Mouse (Mus musculus) intestine, embryonic 14.5 days (tissue): Measurements from ENCODE around the gene Scube3. TPM values are rescaled to one million over a fixed set of nuclear protein-coding genes. Genes with fewer than 3 reads are reported as not detected.

ENCODE experiments used
- ATAC-seq: fragments of 200-750 bp; cut with Nextera tagmentation; replicated peaks from 2 replicates; pipeline ENCODE4 v1.8.0; 2017; ENCODE audit warnings: low read depth, moderate number of reproducible peaks, moderate TSS enrichment, moderate library complexity; ENCODE audit not compliant: low FRiP score, low TSS enrichment
- DNase-seq: peaks from one replicate; pipeline ENCODE4 v3.0.0-alpha.2; 2018; ENCODE audit warnings: low spot score
- H3K27ac ChIP-seq: fragments of 300-500 bp; sonication (generic); 2 replicates; pipeline ENCODE4 v1.5.1; 2014; ENCODE audit warnings: low read depth, mild to moderate bottlenecking, control low read depth
- H3K27me3 ChIP-seq: fragments of 300-500 bp; sonication (generic); replicated peaks from 2 replicates; pipeline ENCODE4 v1.6.1; 2014; ENCODE audit warnings: low read length, control low read depth; ENCODE audit not compliant: control insufficient read depth, insufficient read depth
- H3K36me3 ChIP-seq: fragments of 300-500 bp; sonication (generic); 2 replicates; pipeline ENCODE4 v1.6.1; 2014; ENCODE audit warnings: low read length, control low read depth; ENCODE audit not compliant: control insufficient read depth, insufficient read depth
- H3K4me1 ChIP-seq: fragments of 300-500 bp; sonication (generic); replicated peaks from 2 replicates; pipeline ENCODE4 v1.6.1; 2014; ENCODE audit warnings: low read length, control low read depth, mixed read lengths; ENCODE audit not compliant: control insufficient read depth, insufficient read depth
- H3K4me2 ChIP-seq: fragments of 300-500 bp; sonication (generic); 2 replicates; pipeline ENCODE4 v1.6.1; 2014; ENCODE audit warnings: low read length
- H3K4me3 ChIP-seq: fragments of 300-500 bp; sonication (generic); 2 replicates; pipeline ENCODE4 v1.5.1; 2014; ENCODE audit warnings: low read depth, low read length, control low read depth, mixed read lengths
- H3K9ac ChIP-seq: fragments of 300-500 bp; sonication (generic); 2 replicates; pipeline ENCODE4 v1.6.1; 2014; ENCODE audit warnings: mild to moderate bottlenecking, low read length
- H3K9me3 ChIP-seq: fragments of 300-500 bp; sonication (generic); 2 replicates; pipeline ENCODE4 v1.6.1; 2016; ENCODE audit warnings: low read length, control low read depth; ENCODE audit not compliant: control insufficient read depth
- WGBS: fragments of 180-500 bp; shearing (Covaris S2); extraction: QIAGEN DNeasy Blood & Tissue Kit; methylation state at CpG from one replicate; pipeline ENCODE4 v1.1.7; 2014; 5-methylcytosine and 5-hydroxymethylcytosine counted together
- polyA plus RNA-seq: library from polyadenylated mRNA; unstranded; fragments of >200 nt; fragmentation: Nextera tagmentation; extraction: Ambion mirVana; gene quantifications from 2 replicates; pipeline ENCODE4 v1.2.1, GENCODE M21; 2014

Scube3 gene
- polyA plus RNA-seq, 1 experiment from 2014 or later, result 3.5 TPM

GRCm38 (mm10) chr17:28176775-28177539, 35.0 kb downstream of the Scube3 start, which contains the start of gene Zfp523:
Zfp523 (plus strand) TSS chr17:28177129.
- H3K4me3 ChIP-seq, result peak within 1 kb of the TSS; percentile 62
- H3K9ac ChIP-seq, result peak within 1 kb of the TSS; percentile 87
- H3K4me2 ChIP-seq, result peak within 1 kb of the TSS; percentile 82
- ATAC-seq (peak; percentile 84), DNase-seq (peak; percentile 95)
- H3K27me3 ChIP-seq, result no peaks in the 10 kb centered on the region
- WGBS, result under 1% methylated on average over 65 of the region's 82 CpGs
- peak within 1 kb of the TSS; percentile 89 for H3K27ac ChIP-seq
- no peaks in the 10 kb centered on the region for H3K36me3 ChIP-seq
- H3K9me3 ChIP-seq, result no peaks in the 10 kb centered on the region
- H3K4me1 ChIP-seq, result peaks cover 38% of the 10 kb centered on the region

DNA sequence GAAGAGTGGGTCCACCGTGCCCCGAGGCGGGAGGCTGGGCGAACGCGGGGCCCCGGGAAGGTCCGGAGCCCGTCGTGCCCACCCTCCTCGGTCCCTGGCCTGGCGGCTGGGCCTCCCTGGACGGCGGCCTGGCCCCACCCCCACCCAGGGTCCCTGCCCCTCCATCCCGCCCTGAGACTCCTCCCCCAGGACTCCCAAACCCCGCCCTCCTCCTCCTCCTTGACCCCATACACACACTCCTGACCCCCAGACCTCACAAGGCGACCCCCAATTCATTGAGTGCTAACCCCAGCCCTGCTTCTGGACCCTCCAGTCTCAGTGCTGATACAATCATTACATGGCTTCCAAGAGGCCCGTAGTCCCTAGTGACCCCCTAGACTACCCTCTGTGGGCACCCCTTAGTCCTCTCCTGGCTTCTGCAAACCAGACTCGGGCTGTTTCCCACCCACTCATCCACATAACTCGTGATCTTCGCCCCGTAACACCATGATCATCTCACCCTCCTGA, 35.7 kb downstream of the Scube3 start:
- Histone ChIP-seq H3K9me3 (no peaks in the 10 kb centered on the region), H3K9ac (peak overlapping the region; percentile 87), H3K4me1 (peaks cover 31% of the 10 kb centered on the region), H3K4me2 (peak overlapping the region; percentile 82), H3K4me3 (peak overlapping the region; percentile 62), H3K27ac (peak overlapping the region; percentile 89), H3K27me3 (no peaks in the 10 kb centered on the region), H3K36me3 (no peaks in the 10 kb centered on the region)
- ATAC-seq, result peak; percentile 74
- WGBS, result 9% methylated on average over 12 of the region's 22 CpGs
- no peak for DNase-seq

DNA sequence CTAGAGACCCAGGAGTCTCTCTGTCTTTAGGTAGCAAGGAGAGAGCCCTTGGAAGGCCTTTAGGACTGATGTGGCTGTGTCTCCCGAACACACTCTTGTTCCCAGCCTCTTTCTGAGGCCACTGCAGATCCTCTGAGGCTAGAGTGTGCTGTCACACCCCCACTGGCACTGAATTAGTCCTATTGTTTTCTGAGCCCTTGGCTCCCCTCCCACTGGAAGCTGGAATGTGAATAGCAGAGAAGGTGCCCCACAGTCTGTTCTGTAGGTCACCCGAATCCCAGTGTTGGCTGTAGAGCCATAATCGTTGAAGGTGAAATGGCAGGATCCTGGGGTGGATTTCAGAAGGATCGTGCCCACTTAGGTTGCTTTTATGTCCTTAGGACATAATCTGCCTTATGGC, 38.4 kb downstream of the Scube3 start:
- no peak for ATAC-seq
- Histone ChIP-seq H3K27me3 (no peaks in the 10 kb centered on the region), H3K4me3 (no peak overlapping the region), H3K4me1 (peaks cover 23% of the 10 kb centered on the region), H3K9ac (no peak overlapping the region), H3K27ac (no peak overlapping the region), H3K9me3 (no peaks in the 10 kb centered on the region), H3K36me3 (0 out of 2 replicates have a peak, but pooled peaks cover 3% of the 10 kb centered on the region), H3K4me2 (no peak overlapping the region)
- no peak for DNase-seq
- 67% methylated on average over 4 of the region's 4 CpGs for WGBS

DNA sequence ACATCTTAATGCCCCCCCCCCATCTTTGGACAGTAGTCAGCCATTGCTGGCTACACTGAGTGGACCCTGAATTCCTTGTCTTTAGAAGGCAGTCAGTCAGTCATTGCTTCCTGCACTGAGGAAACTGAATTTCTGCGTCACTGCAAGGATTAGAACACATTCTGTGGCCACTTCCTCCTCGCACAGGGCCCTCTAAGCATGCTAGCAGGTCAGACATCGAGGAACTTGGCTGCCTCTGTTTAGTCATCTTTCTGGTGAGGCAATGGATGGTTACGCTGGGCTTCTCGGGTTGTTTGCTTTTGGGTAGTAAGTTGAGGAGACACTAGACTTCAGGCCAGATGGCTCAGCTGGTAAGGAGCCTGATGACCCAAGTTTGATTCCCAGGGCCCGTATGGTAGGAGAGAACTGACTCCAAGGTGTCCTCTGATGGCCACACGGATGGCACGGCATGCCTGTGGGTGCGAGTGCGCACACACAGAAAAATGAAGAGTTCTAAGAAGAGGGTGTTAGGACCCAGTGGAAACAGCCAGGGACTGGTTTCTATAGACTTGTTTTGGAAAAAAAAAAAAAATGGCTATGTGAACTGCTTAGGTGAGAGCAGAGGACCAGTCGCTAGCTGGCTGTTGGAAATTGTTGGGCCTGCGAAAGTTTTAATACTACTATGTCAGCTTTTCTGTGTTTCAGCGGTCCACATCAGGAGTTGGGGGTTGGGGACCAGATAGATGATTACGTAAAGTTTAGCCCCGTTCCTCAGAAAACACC, 39.0 kb downstream of the Scube3 start:
- Histone ChIP-seq H3K27ac (no peak overlapping the region), H3K9ac (no peak overlapping the region), H3K36me3 (0 out of 2 replicates have a peak, but pooled peaks cover 3% of the 10 kb centered on the region), H3K4me1 (peaks cover 23% of the 10 kb centered on the region), H3K27me3 (no peaks in the 10 kb centered on the region), H3K9me3 (no peaks in the 10 kb centered on the region), H3K4me3 (no peak overlapping the region), H3K4me2 (no peak overlapping the region)
- 68% methylated on average over 15 of the region's 15 CpGs for WGBS
- no peak for DNase-seq
- no peak for ATAC-seq

GRCm38 (mm10) chr17:28184971-28185638, 43.2 kb downstream of the Scube3 start:
- Histone ChIP-seq H3K4me1 (peaks cover 13% of the 10 kb centered on the region), H3K4me3 (no peak overlapping the region), H3K27ac (no peak overlapping the region), H3K4me2 (no peak overlapping the region), H3K9ac (no peak overlapping the region), H3K36me3 (peaks cover 9% of the 10 kb centered on the region), H3K9me3 (no peaks in the 10 kb centered on the region), H3K27me3 (no peaks in the 10 kb centered on the region)
- DNase-seq (no peak), ATAC-seq (no peak)
- 71% methylated on average over 7 of the region's 7 CpGs for WGBS

DNA sequence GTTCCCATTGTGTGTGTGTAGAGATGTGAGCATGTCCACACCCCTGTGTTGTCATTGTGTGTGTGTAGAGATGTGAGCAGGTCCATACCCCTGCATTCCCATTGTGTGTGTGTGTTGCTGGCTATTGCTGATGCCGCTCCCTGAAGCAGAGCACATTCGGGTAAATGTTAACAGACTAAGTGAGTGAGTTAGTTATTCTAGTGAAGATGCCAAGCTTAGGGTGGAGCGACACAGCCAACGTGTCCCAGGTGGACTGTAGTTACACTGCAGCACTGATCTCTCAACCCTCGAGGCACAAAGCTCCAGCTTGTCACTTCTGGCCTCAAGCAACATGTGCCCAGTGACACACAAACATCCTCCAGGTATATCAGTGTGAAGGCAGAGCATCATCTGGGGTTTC, 46.4 kb downstream of the Scube3 start:
- Histone ChIP-seq H3K27ac (no peak overlapping the region), H3K9me3 (no peaks in the 10 kb centered on the region), H3K27me3 (no peaks in the 10 kb centered on the region), H3K36me3 (peaks cover 39% of the 10 kb centered on the region), H3K4me2 (no peak overlapping the region), H3K9ac (no peak overlapping the region), H3K4me1 (no peaks in the 10 kb centered on the region), H3K4me3 (no peak overlapping the region)
- DNase-seq (no peak), ATAC-seq (no peak)
- WGBS, result 86% methylated on average over 5 of the region's 5 CpGs

GRCm38 (mm10) chr17:28192754-28193153, 50.8 kb downstream of the Scube3 start:
- ATAC-seq (no peak), DNase-seq (no peak)
- 82% methylated on average over 1 of the region's 1 CpGs for WGBS
- H3K4me2 ChIP-seq, result no peak overlapping the region
- H3K36me3 ChIP-seq, result peaks cover 70% of the 10 kb centered on the region
- no peaks in the 10 kb centered on the region for H3K4me1 ChIP-seq
- H3K27ac ChIP-seq, result no peak overlapping the region
- no peak overlapping the region for H3K9ac ChIP-seq
- no peaks in the 10 kb centered on the region for H3K9me3 ChIP-seq
- H3K27me3 ChIP-seq, result no peaks in the 10 kb centered on the region
- H3K4me3 ChIP-seq, result no peak overlapping the region

GRCm38 (mm10) chr17:28193559-28193958, 51.6 kb downstream of the Scube3 start:
- Histone ChIP-seq H3K27ac (no peak overlapping the region), H3K4me2 (no peak overlapping the region), H3K27me3 (no peaks in the 10 kb centered on the region), H3K4me1 (no peaks in the 10 kb centered on the region), H3K9ac (no peak overlapping the region), H3K36me3 (peaks cover 78% of the 10 kb centered on the region), H3K9me3 (no peaks in the 10 kb centered on the region), H3K4me3 (no peak overlapping the region)
- no peak for DNase-seq
- 81% methylated on average over 3 of the region's 3 CpGs for WGBS
- ATAC-seq, result no peak
